Mouse (Mus musculus) activated CD4-positive, CD25-positive, alpha-beta regulatory T cell, adult 9 weeks (primary cell): Measurements from ENCODE around the gene Cd177. TPM values are rescaled to one million over a fixed set of nuclear protein-coding genes. Genes with fewer than 3 reads are reported as not detected.

ENCODE experiments used
- polyA plus RNA-seq: library from polyadenylated mRNA; unstranded; fragments of 100-300 nt; shearing (Covaris generic); gene quantifications from one replicate; pipeline ENCODE4 v1.2.1, GENCODE M21; 2017

Gene Cd177
- polyA plus RNA-seq: not detected

GRCm38 (mm10) chr7:24760211-24760610, at the start of gene Cd177:
TSS of gene Cd177 (minus strand) at chr7:24760311.

GRCm38 (mm10) chr7:24776918-24777317, 16.8 kb upstream of the Cd177 start, which contains the start of gene Ceacam10:
TSS of gene Ceacam10 (plus strand) at chr7:24777206.

GRCm38 (mm10) chr7:24726808-24727207, 33.3 kb downstream of the Cd177 start, which contains the start of gene Gm4763:
TSS of gene Gm4763 (minus strand) at chr7:24726908.

GRCm38 (mm10) chr7:24708832-24709292, 51.2 kb downstream of the Cd177 start, which contains the start of gene BC049730:
TSS of gene BC049730 (plus strand) at chr7:24709242.

Other genes with a start within 250 kb of the Cd177 start
- not detected for gene AC161166.1, start 247.9 kb downstream of the Cd177 start, polyA plus RNA-seq
- gene Irgq, start 229.6 kb downstream of the Cd177 start, polyA plus RNA-seq: 1.2 TPM
- not detected for gene Pinlyp, start 214.2 kb downstream of the Cd177 start, polyA plus RNA-seq
- gene Xrcc1, start 214.0 kb downstream of the Cd177 start, polyA plus RNA-seq: 66.9 TPM
- gene Ethe1, start 172.8 kb downstream of the Cd177 start, polyA plus RNA-seq: 16.0 TPM
- 0.13 TPM for gene Zfp575, start 172.7 kb downstream of the Cd177 start, polyA plus RNA-seq
- gene Phldb3, start 149.5 kb downstream of the Cd177 start, polyA plus RNA-seq: 1.4 TPM
- gene Lypd3, start 123.8 kb downstream of the Cd177 start, polyA plus RNA-seq: not detected
- gene Tex101, start 83.6 kb downstream of the Cd177 start, polyA plus RNA-seq: not detected
- gene BC049730, start 51.1 kb downstream of the Cd177 start, polyA plus RNA-seq: not detected
- gene Gm4763, start 33.4 kb downstream of the Cd177 start, polyA plus RNA-seq: not detected
- not detected for gene Ceacam10, start 16.9 kb upstream of the Cd177 start, polyA plus RNA-seq
- 24.6 TPM for gene Gm9844, start 101.9 kb upstream of the Cd177 start, polyA plus RNA-seq
- gene Lypd4, start 109.6 kb upstream of the Cd177 start, polyA plus RNA-seq: not detected
- not detected for gene Dmrtc2, start 109.7 kb upstream of the Cd177 start, polyA plus RNA-seq
- gene Rps19, start 124.1 kb upstream of the Cd177 start, polyA plus RNA-seq: 5,353 TPM
- gene Cd79a, start 137.1 kb upstream of the Cd177 start, polyA plus RNA-seq: 7.1 TPM
- 843 TPM for gene Arhgef1, start 142.6 kb upstream of the Cd177 start, polyA plus RNA-seq
- not detected for gene Gm4881, start 184.2 kb upstream of the Cd177 start, polyA plus RNA-seq
- gene Rabac1, start 212.4 kb upstream of the Cd177 start, polyA plus RNA-seq: 619 TPM
- gene Atp1a3, start 245.6 kb upstream of the Cd177 start, polyA plus RNA-seq: 7.6 TPM